Mouse (Mus musculus) limb, embryonic 11.5 days (tissue): Measurements from ENCODE around the gene Mybphl. TPM values are rescaled to one million over a fixed set of nuclear protein-coding genes. Genes with fewer than 3 reads are reported as not detected.

Experiments
- ATAC-seq: fragments of 200-750 bp; cut with Nextera tagmentation; 2 replicates; pipeline ENCODE4 v1.8.0; 2017; ENCODE audit warnings: low read depth; ENCODE audit not compliant: insufficient number of reproducible peaks, low FRiP score, low TSS enrichment
- DNase-seq: peaks from one replicate; pipeline ENCODE4 v3.0.0-alpha.2; 2015; ENCODE audit warnings: low spot score
- H3K27ac ChIP-seq: fragments of 300-500 bp; sonication (generic); replicated peaks from 2 replicates; pipeline ENCODE4 v1.5.1; 2014; ENCODE audit warnings: low read depth, mild to moderate bottlenecking, low read length
- H3K27me3 ChIP-seq: fragments of 300-500 bp; sonication (generic); 2 replicates; pipeline ENCODE4 v1.6.1; 2014; ENCODE audit warnings: mild to moderate bottlenecking, low read length, mixed read lengths; ENCODE audit not compliant: control insufficient read depth, insufficient read depth
- H3K36me3 ChIP-seq: fragments of 300-500 bp; sonication (generic); 2 replicates; pipeline ENCODE4 v1.6.1; 2014; ENCODE audit warnings: mild to moderate bottlenecking, low read length, moderate library complexity, mixed read lengths; ENCODE audit not compliant: control insufficient read depth, insufficient read depth
- H3K4me1 ChIP-seq: fragments of 300-500 bp; sonication (generic); 2 replicates; pipeline ENCODE4 v1.6.1; 2014; ENCODE audit warnings: low read length, mixed read lengths; ENCODE audit not compliant: control insufficient read depth, insufficient read depth
- H3K4me2 ChIP-seq: fragments of 300-500 bp; sonication (generic); 2 replicates; pipeline ENCODE4 v1.6.1; 2014; ENCODE audit warnings: low read depth, mild to moderate bottlenecking, moderate library complexity; ENCODE audit not compliant: severe bottlenecking
- H3K4me3 ChIP-seq: fragments of 300-500 bp; sonication (generic); 2 replicates; pipeline ENCODE4 v1.5.1; 2014; ENCODE audit warnings: low read depth, low read length
- H3K9ac ChIP-seq: fragments of 300-500 bp; sonication (generic); 2 replicates; pipeline ENCODE4 v1.6.1; 2014; ENCODE audit warnings: mild to moderate bottlenecking, low read length
- H3K9me3 ChIP-seq: fragments of 300-500 bp; sonication (generic); 2 replicates; pipeline ENCODE4 v1.6.1; 2016; ENCODE audit warnings: low read length; ENCODE audit not compliant: control insufficient read depth
- WGBS: fragments of 180-500 bp; shearing (Covaris S2); extraction: QIAGEN DNeasy Blood & Tissue Kit; methylation state at CpG from one replicate; pipeline ENCODE4 v1.1.7; 2014; 5-methylcytosine and 5-hydroxymethylcytosine counted together
- polyA plus RNA-seq: library from polyadenylated mRNA; unstranded; fragments of >200 nt; fragmentation: Nextera tagmentation; extraction: Ambion mirVana; gene quantifications from 2 replicates; pipeline ENCODE4 v1.2.1, GENCODE M21; 2014

Gene Mybphl
- polyA plus RNA-seq, 1 experiment from 2014 or later: not detected

DNA sequence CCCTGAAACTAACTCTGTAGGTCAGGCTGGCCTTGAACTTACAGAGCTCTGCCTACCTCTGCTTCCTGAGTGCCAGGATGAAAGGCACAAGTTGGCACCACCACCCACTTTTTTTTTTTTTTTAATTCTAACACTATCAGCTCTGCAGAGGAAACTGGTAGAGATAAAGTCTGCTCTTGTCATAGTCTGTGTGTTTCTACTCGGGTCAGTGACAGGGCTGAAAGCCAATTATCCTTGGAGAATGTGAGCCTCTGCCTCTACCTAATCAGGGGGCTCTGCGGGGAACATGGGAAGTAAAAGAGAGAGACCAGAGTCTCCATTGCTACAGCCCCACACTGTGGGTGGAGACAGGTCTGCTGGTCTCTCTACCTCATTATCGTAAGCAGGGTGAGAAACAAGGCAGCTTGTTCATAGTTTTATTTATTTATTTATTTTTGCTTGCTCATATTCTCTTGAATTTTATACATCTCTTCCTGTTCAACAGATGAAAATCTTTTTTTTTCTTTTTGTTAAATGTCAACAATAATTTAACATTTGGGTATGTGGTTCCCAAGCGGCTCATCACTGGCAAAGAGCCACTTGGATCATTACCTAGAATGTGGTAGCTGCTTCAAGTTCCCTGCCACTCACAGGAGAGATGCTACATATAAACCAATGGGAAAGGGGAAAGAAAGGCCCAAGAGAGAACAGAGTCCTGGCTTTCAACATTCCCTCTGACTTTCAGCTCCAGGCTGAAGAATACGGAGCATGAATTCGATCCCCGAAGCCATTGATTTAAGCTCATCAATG, 14.4 kb downstream of the Mybphl start:
- Histone ChIP-seq H3K36me3 (no peaks in the 10 kb centered on the region), H3K27me3 (no peaks in the 10 kb centered on the region), H3K4me3 (no peak overlapping the region), H3K9me3 (no peaks in the 10 kb centered on the region), H3K27ac (no peak overlapping the region), H3K4me2 (no peak overlapping the region), H3K9ac (no peak overlapping the region), H3K4me1 (peaks cover 9% of the 10 kb centered on the region; the same call in 1 of the 2 replicates)
- DNase-seq (no peak), ATAC-seq (no peak)
- 82% methylated on average over 7 of the region's 7 CpGs for WGBS

GRCm38 (mm10) chr3:108380695-108381094, 16.0 kb downstream of the Mybphl start:
- Histone ChIP-seq H3K4me2 (no peak overlapping the region), H3K27ac (no peak overlapping the region), H3K4me3 (no peak overlapping the region), H3K9me3 (no peaks in the 10 kb centered on the region), H3K4me1 (peaks cover 22% of the 10 kb centered on the region), H3K27me3 (no peaks in the 10 kb centered on the region), H3K36me3 (no peaks in the 10 kb centered on the region; the same call in 1 of the 2 replicates), H3K9ac (no peak overlapping the region)
- DNase-seq (no peak), ATAC-seq (no peak)
- WGBS: 72% methylated on average over 6 of the region's 6 CpGs

- Histone ChIP-seq H3K4me1 (peaks cover 22% of the 10 kb centered on the region), H3K27ac (no peak overlapping the region), H3K9me3 (no peaks in the 10 kb centered on the region), H3K9ac (no peak overlapping the region), H3K4me2 (peak overlapping the region; percentile 23; the same call in 1 of the 2 replicates), H3K36me3 (no peaks in the 10 kb centered on the region; the same call in 1 of the 2 replicates), H3K27me3 (no peaks in the 10 kb centered on the region), H3K4me3 (no peak overlapping the region)
- no peak for DNase-seq
- WGBS: 57% methylated on average over 14 of the region's 14 CpGs
- no peak for ATAC-seq
Observed at GRCm38 (mm10) chr3:108381945-108382875, 17.5 kb downstream of the Mybphl start.

DNA sequence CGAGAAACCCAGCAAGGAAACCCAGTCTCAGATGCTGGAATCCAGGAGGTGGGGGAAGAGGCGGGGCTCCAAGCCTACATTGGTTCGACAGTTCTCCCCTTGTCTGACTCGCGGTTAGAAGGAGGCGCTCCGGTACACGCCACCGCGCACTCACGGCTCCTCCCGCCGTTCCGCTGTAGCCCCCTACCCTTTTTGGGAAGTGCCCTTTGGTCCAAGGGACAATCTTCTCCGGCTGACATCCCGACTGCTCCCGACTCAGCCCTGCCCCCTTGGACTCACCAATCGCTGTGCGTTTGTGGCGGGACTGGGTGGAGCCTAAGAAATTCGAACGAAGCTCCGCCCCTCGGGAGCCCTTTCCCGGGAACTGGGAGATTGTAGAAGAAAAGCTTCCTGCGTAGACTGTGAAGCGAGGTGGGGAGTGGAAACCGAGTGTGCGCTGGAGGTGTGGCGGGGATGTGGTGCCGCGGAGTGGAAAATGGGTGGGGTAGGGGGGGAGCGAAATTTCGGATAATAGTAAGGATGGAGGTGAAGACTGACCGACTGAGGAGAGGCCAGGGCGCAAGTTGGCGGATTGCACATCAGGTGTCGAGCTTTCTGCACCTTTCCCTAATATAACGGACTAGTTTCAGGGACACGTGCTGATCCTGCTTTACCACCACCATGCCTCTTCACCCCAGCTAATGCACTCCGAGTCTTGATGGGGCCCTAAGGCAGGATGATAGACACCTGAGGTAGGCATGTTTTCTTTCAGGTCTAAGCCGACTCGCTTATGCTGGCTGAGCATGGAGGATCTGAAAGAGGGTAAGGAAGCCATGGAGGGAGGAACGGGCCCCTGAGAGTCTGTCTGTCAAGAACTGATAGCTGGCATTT, 19.0 kb downstream of the Mybphl start, which contains the start of gene Psrc1:
Psrc1 (plus strand) TSS at position 355 of the 870 bp plus-strand sequence.
- Histone ChIP-seq H3K4me1 (peaks cover 22% of the 10 kb centered on the region), H3K27ac (peak within 1 kb of the TSS; percentile 16; the same call in 1 of the 2 replicates), H3K9me3 (no peaks in the 10 kb centered on the region), H3K9ac (peak within 1 kb of the TSS; percentile 63), H3K36me3 (no peaks in the 10 kb centered on the region; the same call in 1 of the 2 replicates), H3K4me3 (peak within 1 kb of the TSS; percentile 54), H3K4me2 (peak within 1 kb of the TSS; percentile 88), H3K27me3 (no peaks in the 10 kb centered on the region)
- WGBS: 1% methylated on average over 44 of the region's 44 CpGs
- DNase-seq (peak; percentile 94), ATAC-seq (peak; percentile 90)

DNA sequence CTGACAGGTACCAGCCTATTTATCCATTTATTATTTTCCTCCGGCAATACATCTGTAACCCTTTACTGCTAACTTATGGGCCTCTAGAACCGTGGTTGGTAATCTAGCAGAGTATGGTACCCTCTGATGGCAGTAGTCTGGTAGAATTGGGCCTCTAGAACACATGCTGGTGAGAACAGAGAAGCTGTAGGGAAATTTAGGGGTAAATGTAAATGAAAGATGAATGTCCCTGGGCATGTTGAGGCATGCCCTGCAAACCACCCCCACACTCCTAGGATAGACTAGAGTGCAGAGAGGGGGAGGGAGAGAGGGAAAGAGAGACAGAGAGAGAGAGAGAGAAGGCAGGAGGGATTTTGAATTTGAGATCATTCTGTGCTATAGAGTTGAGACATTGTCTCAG, 19.7 kb downstream of the Mybphl start:
- H3K4me2 ChIP-seq: peak overlapping the region; percentile 88
- peaks cover 25% of the 10 kb centered on the region for H3K4me1 ChIP-seq
- ATAC-seq (no peak), DNase-seq (no peak)
- no peaks in the 10 kb centered on the region for H3K27me3 ChIP-seq
- H3K36me3 ChIP-seq: no peaks in the 10 kb centered on the region; the same call in 1 of the 2 replicates
- H3K27ac ChIP-seq: no peak overlapping the region
- no peaks in the 10 kb centered on the region for H3K9me3 ChIP-seq
- H3K4me3 ChIP-seq: peak overlapping the region; percentile 54
- WGBS: 40% methylated on average over 2 of the region's 2 CpGs
- peak overlapping the region; percentile 63 for H3K9ac ChIP-seq

- DNase-seq: no peak
- WGBS: 93% methylated on average over 10 of the region's 10 CpGs
- no peaks in the 10 kb centered on the region for H3K9me3 ChIP-seq
- no peak overlapping the region for H3K9ac ChIP-seq
- H3K27me3 ChIP-seq: no peaks in the 10 kb centered on the region
- H3K36me3 ChIP-seq: no peaks in the 10 kb centered on the region; the same call in 1 of the 2 replicates
- H3K4me1 ChIP-seq: peaks cover 25% of the 10 kb centered on the region
- H3K4me2 ChIP-seq: no peak overlapping the region
- ATAC-seq: no peak
- no peak overlapping the region for H3K27ac ChIP-seq
- no peak overlapping the region for H3K4me3 ChIP-seq
Observed at GRCm38 (mm10) chr3:108386186-108386585, 21.5 kb downstream of the Mybphl start.

DNA sequence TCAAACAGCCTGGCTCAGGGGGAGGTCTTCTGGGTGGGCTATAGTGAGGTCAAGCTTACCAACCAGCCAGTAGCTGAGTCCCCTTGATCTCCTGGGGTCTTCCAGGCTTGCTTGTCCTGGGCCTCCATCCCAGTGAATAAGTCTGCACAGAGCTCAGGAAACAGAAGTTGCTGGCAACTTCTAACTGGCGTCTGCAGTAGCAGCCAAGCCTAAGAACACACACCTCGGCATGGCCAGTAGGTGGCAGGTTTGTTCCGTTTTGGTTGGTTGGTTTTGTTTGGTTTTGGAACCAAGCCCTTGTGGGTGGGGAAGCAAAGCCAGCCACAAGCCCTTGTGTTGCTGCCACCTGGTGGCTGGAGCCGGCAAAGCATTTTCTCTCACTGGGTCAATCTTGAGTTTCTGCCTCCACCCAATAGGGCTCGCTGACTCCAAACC, 24.4 kb downstream of the Mybphl start:
- peak; percentile 73 for ATAC-seq
- WGBS: 0% methylated on average over 5 of the region's 5 CpGs
- Histone ChIP-seq H3K27ac (0 out of 2 replicates have a peak overlapping the region, but pooled peaks have one; percentile 70), H3K9ac (0 out of 2 replicates have a peak overlapping the region, but pooled peaks have one; percentile 45), H3K27me3 (no peaks in the 10 kb centered on the region), H3K36me3 (no peaks in the 10 kb centered on the region; the same call in 1 of the 2 replicates), H3K4me1 (peaks cover 18% of the 10 kb centered on the region), H3K4me3 (no peak overlapping the region), H3K9me3 (no peaks in the 10 kb centered on the region), H3K4me2 (no peak overlapping the region)
- DNase-seq: peak; percentile 100
